Mouse (Mus musculus) forebrain, embryonic 11.5 days (tissue): Measurements from ENCODE around the gene Rita1. TPM values are rescaled to one million over a fixed set of nuclear protein-coding genes. Genes with fewer than 3 reads are reported as not detected.

Experiments
- ATAC-seq: fragments of 200-750 bp; cut with Nextera tagmentation; replicated peaks from 2 replicates; pipeline ENCODE4 v1.8.0; 2017; ENCODE audit warnings: moderate TSS enrichment; ENCODE audit not compliant: low FRiP score
- DNase-seq: peaks from one replicate; pipeline ENCODE4 v3.0.0-alpha.2; 2017; ENCODE audit warnings: low spot score
- H3K27ac ChIP-seq: fragments of 300-500 bp; sonication (generic); 2 replicates; pipeline ENCODE4 v1.5.1; 2014; ENCODE audit warnings: low read depth, low read length
- H3K27me3 ChIP-seq: fragments of 300-500 bp; sonication (generic); 2 replicates; pipeline ENCODE4 v1.6.1; 2014; ENCODE audit warnings: mild to moderate bottlenecking, low read length, mixed read lengths; ENCODE audit not compliant: control insufficient read depth, insufficient read depth
- H3K36me3 ChIP-seq: fragments of 300-500 bp; sonication (generic); 2 replicates; pipeline ENCODE4 v1.6.1; 2014; ENCODE audit warnings: mild to moderate bottlenecking, low read length, moderate library complexity, mixed read lengths; ENCODE audit not compliant: control insufficient read depth, insufficient read depth
- H3K4me1 ChIP-seq: fragments of 300-500 bp; sonication (generic); replicated peaks from 2 replicates; pipeline ENCODE4 v1.6.1; 2014; ENCODE audit warnings: low read length, mixed read lengths; ENCODE audit not compliant: control insufficient read depth, insufficient read depth
- H3K4me2 ChIP-seq: fragments of 300-500 bp; sonication (generic); 2 replicates; pipeline ENCODE4 v1.6.1; 2014; ENCODE audit warnings: low read depth, mild to moderate bottlenecking, low read length, moderate library complexity, mixed read lengths; ENCODE audit not compliant: severe bottlenecking
- H3K4me3 ChIP-seq: fragments of 300-500 bp; sonication (generic); 2 replicates; pipeline ENCODE4 v1.5.1; 2014; ENCODE audit warnings: low read depth, low read length
- H3K9ac ChIP-seq: fragments of 300-500 bp; sonication (generic); 2 replicates; pipeline ENCODE4 v1.6.1; 2014; ENCODE audit warnings: low read length
- H3K9me3 ChIP-seq: fragments of 300-500 bp; sonication (generic); 2 replicates; pipeline ENCODE4 v1.6.1; 2016; ENCODE audit warnings: low read length, mixed read lengths; ENCODE audit not compliant: control insufficient read depth
- WGBS: fragments of 180-500 bp; shearing (Covaris S2); extraction: QIAGEN DNeasy Blood & Tissue Kit; methylation state at CpG from one replicate; pipeline ENCODE4 v1.1.7; 2014; 5-methylcytosine and 5-hydroxymethylcytosine counted together
- polyA plus RNA-seq: library from polyadenylated mRNA; unstranded; fragments of >200 nt; fragmentation: Nextera tagmentation; extraction: Ambion mirVana; gene quantifications from 2 replicates; pipeline ENCODE4 v1.2.1, GENCODE M21; 2014

The Rita1 gene
- polyA plus RNA-seq, 1 experiment from 2014 or later: 10.2 TPM

DNA sequence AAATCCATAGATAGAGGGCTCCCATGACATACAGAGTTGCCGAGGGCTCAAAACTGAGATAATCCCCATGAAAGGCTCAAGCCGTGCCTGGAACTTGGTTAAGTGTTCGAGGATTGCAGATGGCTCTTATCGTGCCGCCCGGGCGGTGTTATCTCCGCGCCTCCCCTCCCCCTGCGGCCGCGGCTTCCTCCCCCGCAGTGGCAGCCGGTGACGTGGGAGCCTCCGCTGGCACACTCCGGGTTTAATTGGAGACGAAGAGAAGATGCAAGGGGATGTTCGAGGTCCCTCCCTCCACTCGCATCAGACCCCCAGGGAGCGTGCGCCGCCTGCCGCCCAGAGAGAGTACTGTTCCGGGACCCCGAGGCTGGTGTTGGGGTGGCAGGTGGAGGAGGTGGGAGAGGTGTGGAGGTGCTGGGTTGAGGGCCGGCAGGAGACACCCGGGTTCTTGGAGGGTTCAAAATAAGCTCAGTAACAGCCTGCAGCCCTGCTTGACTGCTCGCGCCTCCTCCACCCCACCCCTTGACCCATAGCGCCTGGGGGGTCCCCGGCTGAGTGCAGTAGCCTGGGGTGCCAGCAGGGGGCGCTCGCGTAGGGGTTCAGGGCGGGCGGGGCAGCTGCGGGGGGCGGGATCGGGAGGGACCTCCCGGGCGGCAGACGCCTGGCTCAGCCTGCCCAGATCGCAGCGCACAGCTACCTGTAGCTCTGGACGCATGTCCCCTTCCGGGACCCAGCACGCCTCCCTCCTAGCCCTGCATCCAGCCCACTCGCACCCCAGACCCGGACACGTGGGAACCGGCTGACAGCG, 36.4 kb upstream of the Rita1 start, which contains the start of gene Rasal1:
Gene Rasal1, plus strand, starts transcription at position 244 of the 805 bp plus-strand sequence.
- H3K4me1 ChIP-seq: peaks cover 10% of the 10 kb centered on the region; the same call in 1 of the 2 replicates
- 1% methylated on average over 49 of the region's 53 CpGs for WGBS
- no peak within 1 kb of the TSS for H3K27ac ChIP-seq
- H3K4me2 ChIP-seq: peak within 1 kb of the TSS; percentile 49
- H3K36me3 ChIP-seq: no peaks in the 10 kb centered on the region
- ATAC-seq (peak; percentile 49), DNase-seq (peak; percentile 75)
- no peaks in the 10 kb centered on the region for H3K9me3 ChIP-seq
- H3K4me3 ChIP-seq: peak within 1 kb of the TSS; percentile 14; the same call in 1 of the 2 replicates
- peaks cover 30% of the 10 kb centered on the region for H3K27me3 ChIP-seq
- H3K9ac ChIP-seq: no peak within 1 kb of the TSS

DNA sequence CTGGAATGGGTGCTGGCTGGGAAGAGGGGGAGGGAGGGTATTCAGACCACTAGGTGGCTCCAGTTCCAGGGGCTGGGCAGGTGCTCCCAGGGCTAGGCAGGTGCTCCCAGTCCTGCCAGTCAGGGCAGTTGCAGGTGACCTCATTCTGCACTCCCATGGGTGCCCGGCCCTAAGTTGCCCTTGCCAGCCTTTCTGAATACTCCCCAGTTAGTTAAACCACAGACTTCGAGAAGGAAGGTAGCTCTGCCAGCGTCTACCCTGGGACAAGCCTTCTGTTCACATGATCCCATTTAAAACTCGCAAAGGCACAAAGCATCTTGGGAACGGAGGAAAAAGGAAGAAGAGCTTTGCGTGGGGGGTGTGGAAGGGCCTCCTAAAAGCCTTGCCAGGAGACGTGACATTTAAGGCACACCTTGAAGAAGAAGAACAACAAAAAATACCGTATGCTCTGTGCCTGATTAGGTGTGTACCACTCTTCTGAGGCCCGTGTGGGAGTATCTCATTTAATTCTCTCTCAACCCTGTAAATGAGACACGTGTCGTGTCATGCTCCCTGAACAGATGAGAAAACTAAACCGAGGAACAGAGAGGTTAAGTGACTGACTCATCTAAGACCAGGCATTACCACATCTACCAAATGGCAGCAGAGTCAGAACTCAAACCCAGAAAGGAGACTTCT, 35.6 kb upstream of the Rita1 start:
- Histone ChIP-seq H3K9ac (no peak overlapping the region), H3K9me3 (no peaks in the 10 kb centered on the region), H3K4me2 (no peak overlapping the region; the same call in 1 of the 2 replicates), H3K4me1 (peaks cover 10% of the 10 kb centered on the region; the same call in 1 of the 2 replicates), H3K4me3 (no peak overlapping the region), H3K36me3 (no peaks in the 10 kb centered on the region), H3K27me3 (peaks cover 30% of the 10 kb centered on the region), H3K27ac (no peak overlapping the region)
- no peak for DNase-seq
- 44% methylated on average over 12 of the region's 12 CpGs for WGBS
- ATAC-seq: no peak

DNA sequence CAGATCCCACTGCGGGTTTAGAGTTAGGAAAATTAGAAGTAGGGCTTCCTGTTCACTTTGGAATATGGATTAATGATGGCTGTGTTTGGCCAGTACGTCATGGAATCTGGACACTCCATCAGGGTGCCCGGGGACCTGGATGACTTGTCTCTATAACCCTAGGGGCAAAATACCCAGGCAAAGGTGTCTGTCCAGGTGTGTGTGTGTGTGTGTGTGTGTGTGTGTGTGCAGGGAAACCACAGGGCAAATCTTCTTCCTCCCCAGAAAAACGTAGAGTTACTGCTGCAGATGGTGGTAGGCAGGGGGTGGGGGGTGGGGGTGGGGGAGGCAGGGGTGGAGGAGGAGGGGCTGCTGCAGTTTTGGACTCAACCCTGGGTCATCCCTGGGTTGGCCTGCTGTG, 35.0 kb upstream of the Rita1 start:
- Histone ChIP-seq H3K36me3 (no peaks in the 10 kb centered on the region), H3K4me1 (peaks cover 10% of the 10 kb centered on the region; the same call in 1 of the 2 replicates), H3K9me3 (no peaks in the 10 kb centered on the region), H3K27me3 (peaks cover 30% of the 10 kb centered on the region), H3K9ac (no peak overlapping the region), H3K27ac (no peak overlapping the region), H3K4me2 (no peak overlapping the region), H3K4me3 (no peak overlapping the region)
- WGBS: 69% methylated on average over 4 of the region's 4 CpGs
- DNase-seq (no peak), ATAC-seq (no peak)

DNA sequence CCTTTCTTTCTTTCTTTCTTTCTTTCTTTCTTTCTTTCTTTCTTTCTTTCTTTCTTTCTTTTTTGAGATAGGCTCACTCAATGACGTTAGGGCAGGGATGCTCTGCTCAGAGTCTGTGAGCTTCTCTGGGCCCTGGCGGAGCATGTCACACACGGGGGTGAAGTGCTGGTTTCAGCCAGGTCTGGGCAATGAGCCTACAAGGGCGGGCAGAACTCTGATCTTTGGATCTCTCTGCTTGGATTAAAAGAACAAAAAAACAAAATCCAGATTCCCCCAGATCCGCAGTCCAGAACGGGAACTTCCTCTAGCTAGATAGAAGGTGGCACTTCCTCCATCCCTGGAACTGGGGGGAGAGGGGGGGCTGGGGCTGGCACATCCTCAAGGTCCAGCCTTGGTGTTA, 33.5 kb upstream of the Rita1 start:
- no peak overlapping the region for H3K4me3 ChIP-seq
- H3K4me1 ChIP-seq: peaks cover 10% of the 10 kb centered on the region; the same call in 1 of the 2 replicates
- DNase-seq: no peak
- no peaks in the 10 kb centered on the region for H3K9me3 ChIP-seq
- no peak for ATAC-seq
- no peak overlapping the region for H3K4me2 ChIP-seq
- H3K27ac ChIP-seq: no peak overlapping the region
- H3K36me3 ChIP-seq: no peaks in the 10 kb centered on the region
- H3K9ac ChIP-seq: no peak overlapping the region
- WGBS: 58% methylated on average over 6 of the region's 6 CpGs
- peaks cover 30% of the 10 kb centered on the region for H3K27me3 ChIP-seq

DNA sequence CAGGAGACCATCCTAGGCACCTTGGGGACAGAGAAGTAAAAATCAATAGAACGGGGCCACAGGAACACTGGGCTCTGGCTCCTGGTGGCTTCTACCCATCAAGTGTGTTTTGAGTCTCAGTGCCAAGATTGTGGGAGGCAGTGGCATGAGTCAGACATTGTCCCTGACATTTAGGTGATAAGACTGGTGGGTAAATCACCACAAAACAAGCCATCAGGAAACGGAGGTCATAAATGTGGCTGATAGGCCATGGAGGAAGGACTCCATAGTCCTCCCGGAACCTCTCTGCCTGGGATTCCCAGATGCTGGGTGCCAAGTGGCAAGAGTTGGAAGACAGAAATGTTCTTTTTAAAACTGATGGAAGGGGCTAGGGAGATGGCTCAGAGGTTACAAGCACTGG, 31.8 kb upstream of the Rita1 start:
- H3K27ac ChIP-seq: no peak overlapping the region
- H3K4me2 ChIP-seq: no peak overlapping the region
- H3K27me3 ChIP-seq: peaks cover 16% of the 10 kb centered on the region
- no peaks in the 10 kb centered on the region for H3K36me3 ChIP-seq
- 87% methylated on average over 3 of the region's 3 CpGs for WGBS
- no peak overlapping the region for H3K4me3 ChIP-seq
- no peak for DNase-seq
- H3K9me3 ChIP-seq: no peaks in the 10 kb centered on the region
- ATAC-seq: no peak
- H3K4me1 ChIP-seq: peaks cover 8% of the 10 kb centered on the region; the same call in 1 of the 2 replicates
- H3K9ac ChIP-seq: no peak overlapping the region

DNA sequence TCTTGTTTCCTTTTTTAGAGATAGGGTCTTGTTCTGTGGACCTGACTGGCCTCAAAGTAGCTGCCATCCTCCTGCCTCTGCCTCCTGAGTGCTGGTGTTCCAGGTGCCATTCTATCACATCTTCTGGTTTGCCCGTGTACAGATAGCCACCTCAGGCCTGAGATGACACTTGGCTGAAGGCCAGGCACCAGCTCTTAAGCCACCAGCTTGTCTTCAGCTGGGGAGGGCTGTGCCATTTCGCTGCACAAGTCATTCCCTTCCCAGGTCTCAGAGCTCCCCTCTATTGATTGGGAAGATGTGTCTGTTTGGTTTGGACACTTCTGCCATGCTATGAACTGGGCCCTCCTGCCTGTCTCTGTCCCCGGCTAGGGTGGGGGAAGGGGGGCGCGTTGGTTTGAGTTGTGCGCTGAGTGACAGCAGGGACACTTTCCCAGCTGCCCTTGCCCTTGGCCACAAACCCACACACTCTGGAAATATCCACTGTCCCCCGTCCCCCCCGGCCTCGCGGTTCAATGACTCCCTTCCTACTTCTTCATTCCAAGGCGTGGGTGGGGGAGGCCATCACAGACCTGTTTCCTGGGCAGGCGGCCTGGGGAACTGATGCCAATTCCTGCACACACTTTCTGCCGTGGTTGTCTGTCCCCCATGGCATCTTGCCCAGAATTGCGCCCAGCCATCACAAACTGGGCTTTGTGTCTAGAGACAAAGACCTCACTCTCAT, 31.1 kb upstream of the Rita1 start:
- H3K27ac ChIP-seq: no peak overlapping the region
- H3K4me1 ChIP-seq: peaks cover 2% of the 10 kb centered on the region; the same call in 1 of the 2 replicates
- DNase-seq: no peak
- no peaks in the 10 kb centered on the region for H3K9me3 ChIP-seq
- no peak overlapping the region for H3K4me3 ChIP-seq
- H3K9ac ChIP-seq: no peak overlapping the region
- H3K36me3 ChIP-seq: no peaks in the 10 kb centered on the region
- ATAC-seq: no peak
- no peak overlapping the region for H3K4me2 ChIP-seq
- peaks cover 9% of the 10 kb centered on the region for H3K27me3 ChIP-seq
- 87% methylated on average over 14 of the region's 14 CpGs for WGBS

DNA sequence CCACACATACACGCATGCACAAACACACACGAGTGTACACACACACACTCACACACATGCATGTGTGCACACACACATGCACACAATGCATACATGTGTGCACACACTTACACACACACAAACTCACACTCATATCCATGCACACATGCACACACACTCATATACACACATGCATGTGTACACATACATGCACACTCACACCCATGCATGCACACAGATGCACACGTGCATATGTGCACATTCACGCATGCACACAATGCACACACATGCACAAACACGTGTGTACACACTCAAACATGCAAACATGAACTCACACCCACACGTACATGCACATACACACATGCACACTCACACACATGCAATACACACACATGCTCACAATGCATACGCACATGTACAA, 27.7 kb upstream of the Rita1 start:
- DNase-seq (no peak), ATAC-seq (no peak)
- Histone ChIP-seq H3K4me2 (no peak overlapping the region), H3K27ac (no peak overlapping the region), H3K4me3 (no peak overlapping the region), H3K36me3 (no peaks in the 10 kb centered on the region), H3K9me3 (no peaks in the 10 kb centered on the region), H3K4me1 (no peaks in the 10 kb centered on the region), H3K9ac (no peak overlapping the region), H3K27me3 (no peaks in the 10 kb centered on the region)
- 88% methylated on average over 7 of the region's 7 CpGs for WGBS

DNA sequence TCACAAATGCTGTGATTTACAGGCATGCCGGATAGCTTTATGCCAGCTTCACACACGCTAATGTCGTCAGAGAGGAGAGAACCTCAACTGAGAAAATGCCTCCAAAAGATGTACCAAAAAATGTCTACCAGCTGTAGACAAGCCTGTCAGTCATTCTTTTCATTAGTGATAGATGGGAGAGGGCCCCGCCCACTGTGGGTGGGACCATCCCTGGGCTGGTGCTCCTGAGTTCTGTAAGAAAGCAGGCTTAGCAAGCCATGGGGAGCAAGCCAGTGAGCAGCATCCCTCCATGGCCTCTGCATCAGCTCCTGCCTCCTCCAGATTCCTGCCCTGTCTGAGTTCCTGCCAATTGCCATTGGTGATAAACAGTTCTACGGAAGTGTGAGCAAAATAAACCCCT, 23.2 kb upstream of the Rita1 start:
- no peaks in the 10 kb centered on the region for H3K4me1 ChIP-seq
- ATAC-seq (no peak), DNase-seq (no peak)
- 91% methylated on average over 5 of the region's 5 CpGs for WGBS
- no peak overlapping the region for H3K4me3 ChIP-seq
- no peak overlapping the region for H3K4me2 ChIP-seq
- no peak overlapping the region for H3K27ac ChIP-seq
- no peaks in the 10 kb centered on the region; the same call in 1 of the 2 replicates for H3K27me3 ChIP-seq
- no peaks in the 10 kb centered on the region for H3K9me3 ChIP-seq
- H3K36me3 ChIP-seq: no peaks in the 10 kb centered on the region
- no peak overlapping the region for H3K9ac ChIP-seq
